7 mouse cellular contexts compared by ENCODE assay signal in the genomic region with DNA sequence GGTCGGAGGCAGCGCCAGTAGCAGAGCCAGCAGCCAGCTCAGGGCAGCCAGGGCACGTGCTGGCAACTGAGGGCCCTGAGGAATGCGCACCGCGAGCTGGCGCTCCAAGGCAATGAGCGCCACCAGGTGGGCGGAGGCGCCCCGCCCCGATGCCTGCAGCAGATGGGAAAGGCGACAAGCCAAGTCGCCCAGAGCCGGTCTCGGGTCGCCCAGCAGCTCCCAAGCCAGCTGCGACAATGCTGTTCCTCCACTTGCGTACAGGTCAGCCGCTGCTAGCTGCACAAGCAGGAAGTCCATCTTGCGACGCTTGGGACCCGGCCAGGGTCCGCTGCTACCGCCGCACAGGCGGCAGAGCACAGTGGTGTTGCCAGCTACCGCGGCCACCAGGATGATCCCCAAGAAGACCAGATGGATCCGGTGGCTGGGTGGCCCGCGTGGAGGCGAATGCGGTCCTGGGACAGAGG. TPM values are rescaled to one million over a fixed set of nuclear protein-coding genes. Genes with fewer than 3 reads are reported as not detected.
DNase-seq lines count a peak whose midpoint lies in the region; ATAC-seq and TF ChIP-seq lines count a peak whose summit lies in the region.

No protein-coding gene starts in this region.

- TF ChIP-seq CTCF in bone marrow, adult 2 months (IDR thresholded peaks at IDR 0.05; ENCODE audit: control insufficient read depth, insufficient read depth, low read length), result peak; percentile 42; the same call in 1 of the 2 replicates

- peaks cover 31% of the 10 kb centered on the region for H3K27me3 ChIP-seq in embryonic facial prominence, embryonic 11.5 days (ENCODE audit: control insufficient read depth, insufficient read depth, low read length)
- peaks cover 61% of the 10 kb centered on the region for H3K27me3 ChIP-seq in limb, embryonic 10.5 days (ENCODE audit: low read depth, poor library complexity, severe bottlenecking)
- H3K27me3 ChIP-seq in midbrain, embryonic 11.5 days (ENCODE audit: control insufficient read depth, insufficient read depth, low read length), result peaks cover 29% of the 10 kb centered on the region

- peak; percentile 79 for DNase-seq in embryonic facial prominence, embryonic 11.5 days (ENCODE audit: low spot score)
- DNase-seq in heart, adult 11 months, result peak; percentile 96
- DNase-seq in kidney, adult 11 months, result peak; percentile 80
- peak; percentile 86 for DNase-seq in limb, embryonic 10.5 days (ENCODE audit: low spot score)
- peak; percentile 98 for DNase-seq in midbrain, embryonic 11.5 days (ENCODE audit: low spot score, missing footprints)
- DNase-seq in right cerebral cortex, postnatal 36 days (ENCODE audit: low spot score in 2 of 2), result peak; percentile 64 to 70

- H3K4me1 ChIP-seq in bone marrow, adult 2 months (ENCODE audit: control insufficient read depth, insufficient read depth, low read length), result no peaks in the 10 kb centered on the region; the same call in 1 of the 2 replicates
- peaks cover 5% of the 10 kb centered on the region; the same call in 1 of the 2 replicates for H3K4me1 ChIP-seq in embryonic facial prominence, embryonic 11.5 days (ENCODE audit: control insufficient read depth, insufficient read depth, low read length)
- H3K4me1 ChIP-seq in limb, embryonic 10.5 days, result peaks cover 16% of the 10 kb centered on the region
- H3K4me1 ChIP-seq in midbrain, embryonic 11.5 days (ENCODE audit: control insufficient read depth, insufficient read depth, low read length), result peaks cover 2% of the 10 kb centered on the region; the same call in 1 of the 2 replicates

- H3K4me3 ChIP-seq in bone marrow, adult 2 months (replicated peaks; ENCODE audit: control insufficient read depth, low read depth, low read length), result peak overlapping the region; percentile 68
- H3K4me3 ChIP-seq in embryonic facial prominence, embryonic 11.5 days (ENCODE audit: low read depth, low read length), result peak overlapping the region; percentile 44
- H3K4me3 ChIP-seq in limb, embryonic 10.5 days, result peak overlapping the region; percentile 56
- H3K4me3 ChIP-seq in midbrain, embryonic 11.5 days (ENCODE audit: low read depth, low read length), result peak overlapping the region; percentile 52

- H3K9ac ChIP-seq in embryonic facial prominence, embryonic 11.5 days (replicated peaks; ENCODE audit: low read length), result peak overlapping the region; percentile 53
- peak overlapping the region; percentile 39 for H3K9ac ChIP-seq in midbrain, embryonic 11.5 days (ENCODE audit: low read length)

- WGBS in bone marrow, adult 2 months, result under 1% methylated on average over 34 of the region's 34 CpGs
- WGBS in embryonic facial prominence, embryonic 11.5 days, result 0% methylated on average over 34 of the region's 34 CpGs
- under 1% methylated on average over 34 of the region's 34 CpGs for WGBS in limb, embryonic 10.5 days
- WGBS in midbrain, embryonic 11.5 days, result under 1% methylated on average over 34 of the region's 34 CpGs

- H3K36me3 ChIP-seq in embryonic facial prominence, embryonic 11.5 days (replicated peaks; ENCODE audit: control insufficient read depth, insufficient read depth, low read depth, low read length), result no peaks in the 10 kb centered on the region
- H3K36me3 ChIP-seq in limb, embryonic 10.5 days, result no peaks in the 10 kb centered on the region
- no peaks in the 10 kb centered on the region for H3K36me3 ChIP-seq in midbrain, embryonic 11.5 days (ENCODE audit: control insufficient read depth, insufficient read depth, low read length)

- H3K9me3 ChIP-seq in embryonic facial prominence, embryonic 11.5 days (replicated peaks; ENCODE audit: control insufficient read depth, low read length), result no peaks in the 10 kb centered on the region
- H3K9me3 ChIP-seq in limb, embryonic 10.5 days (replicated peaks), result no peaks in the 10 kb centered on the region
- H3K9me3 ChIP-seq in midbrain, embryonic 11.5 days (ENCODE audit: control insufficient read depth, low read length), result no peaks in the 10 kb centered on the region

- no peak overlapping the region; the same call in 1 of the 2 replicates for H3K27ac ChIP-seq in bone marrow, adult 2 months (ENCODE audit: control insufficient read depth, insufficient read depth, low read depth, low read length, poor library complexity)
- no peak overlapping the region for H3K27ac ChIP-seq in embryonic facial prominence, embryonic 11.5 days (replicated peaks; ENCODE audit: low read depth, low read length)
- peak overlapping the region; percentile 66 for H3K27ac ChIP-seq in limb, embryonic 10.5 days
- H3K27ac ChIP-seq in midbrain, embryonic 11.5 days (ENCODE audit: low read depth, low read length), result no peak overlapping the region

- ATAC-seq in embryonic facial prominence, embryonic 11.5 days (replicated peaks; ENCODE audit: insufficient number of reproducible peaks, low FRiP score, low TSS enrichment, low read depth), result peak; percentile 94
- peak; percentile 93 for ATAC-seq in midbrain, embryonic 11.5 days (ENCODE audit: low FRiP score)

- no peak for TF ChIP-seq POLR2A in bone marrow, adult 2 months (IDR thresholded peaks at IDR 0.05; ENCODE audit: borderline replicate concordance, control insufficient read depth, low read depth, low read length)

- H3K4me2 ChIP-seq in embryonic facial prominence, embryonic 11.5 days (ENCODE audit: low read depth, low read length), result peak overlapping the region; percentile 74
- peak overlapping the region; percentile 99 for H3K4me2 ChIP-seq in midbrain, embryonic 11.5 days

RNA-seq across cellular contexts. Expression of a gene that starts 0.5 kb away (rescaled TPM):
- not detected in 2 replicates for polyA plus RNA-seq in bone marrow, adult 2 months (2011; ENCODE audit: insufficient read depth, insufficient read length, low replicate concordance, missing spikeins)
- 0.43 and 0.47 TPM in 2 replicates for polyA plus RNA-seq in embryonic facial prominence, embryonic 11.5 days (2014; fragmentation: Nextera tagmentation; extraction: Ambion mirVana)
- 0.41 and 0.48 TPM in 2 replicates for polyA plus RNA-seq in limb, embryonic 10.5 days (2016; fragmentation: Nextera tagmentation; extraction: Ambion mirVana)
- polyA plus RNA-seq in midbrain, embryonic 11.5 days (2014; fragmentation: Nextera tagmentation; extraction: Ambion mirVana), result 0.26 and 0.33 TPM in 2 replicates

RNA-seq across cellular contexts. Expression of a gene that starts 37.8 kb away (rescaled TPM):
- 43.4 and 55.3 TPM in 2 replicates for polyA plus RNA-seq in bone marrow, adult 2 months (2011; ENCODE audit: insufficient read depth, insufficient read length, low replicate concordance, missing spikeins)
- polyA plus RNA-seq in embryonic facial prominence, embryonic 11.5 days (2014; fragmentation: Nextera tagmentation; extraction: Ambion mirVana), result 21.9 and 23.4 TPM in 2 replicates
- 24.5 and 25.7 TPM in 2 replicates for polyA plus RNA-seq in limb, embryonic 10.5 days (2016; fragmentation: Nextera tagmentation; extraction: Ambion mirVana)
- polyA plus RNA-seq in midbrain, embryonic 11.5 days (2014; fragmentation: Nextera tagmentation; extraction: Ambion mirVana), result 21.9 and 24.7 TPM in 2 replicates

RNA-seq across cellular contexts. Expression of a gene that starts 42.2 kb away (rescaled TPM):
- 0.82 and 2.4 TPM in 2 replicates for polyA plus RNA-seq in bone marrow, adult 2 months (2011; ENCODE audit: insufficient read depth, insufficient read length, low replicate concordance, missing spikeins)
- 6.8 and 8.1 TPM in 2 replicates for polyA plus RNA-seq in embryonic facial prominence, embryonic 11.5 days (2014; fragmentation: Nextera tagmentation; extraction: Ambion mirVana)
- polyA plus RNA-seq in limb, embryonic 10.5 days (2016; fragmentation: Nextera tagmentation; extraction: Ambion mirVana), result 4.6 and 5.2 TPM in 2 replicates
- polyA plus RNA-seq in midbrain, embryonic 11.5 days (2014; fragmentation: Nextera tagmentation; extraction: Ambion mirVana), result 5.3 and 7.6 TPM in 2 replicates

RNA-seq across cellular contexts. Expression of a gene that starts 42.2 kb away (rescaled TPM):
- polyA plus RNA-seq in bone marrow, adult 2 months (2011; ENCODE audit: insufficient read depth, insufficient read length, low replicate concordance, missing spikeins), result 3.3 and 10.3 TPM in 2 replicates
- polyA plus RNA-seq in embryonic facial prominence, embryonic 11.5 days (2014; fragmentation: Nextera tagmentation; extraction: Ambion mirVana), result 18.8 and 23.5 TPM in 2 replicates
- 15.9 and 18.7 TPM in 2 replicates for polyA plus RNA-seq in limb, embryonic 10.5 days (2016; fragmentation: Nextera tagmentation; extraction: Ambion mirVana)
- 14.1 and 17.1 TPM in 2 replicates for polyA plus RNA-seq in midbrain, embryonic 11.5 days (2014; fragmentation: Nextera tagmentation; extraction: Ambion mirVana)
